Mouse (Mus musculus) hindbrain, embryonic 11.5 days (tissue): ENCODE results near the gene Vmn1r12. TPM values are rescaled to one million over a fixed set of nuclear protein-coding genes. Genes with fewer than 3 reads are reported as not detected.
"Not testable (repeated sequence)": the region's sequence is repeated elsewhere in the genome, so short reads cannot be mapped to it uniquely, and the experiment has no call there.

Experiments
- ATAC-seq: fragments of 200-750 bp; cut with Nextera tagmentation; 2 replicates; pipeline ENCODE4 v1.8.0; 2017; ENCODE audit warnings: mild to moderate bottlenecking, moderate TSS enrichment, moderate library complexity; ENCODE audit not compliant: low FRiP score
- DNase-seq: peaks from one replicate; pipeline ENCODE4 v3.0.0-alpha.2; 2015; ENCODE audit warnings: low spot score
- H3K27ac ChIP-seq: fragments of 300-500 bp; sonication (generic); 2 replicates; pipeline ENCODE4 v1.5.1; 2014; ENCODE audit warnings: mild to moderate bottlenecking, low read depth, low read length
- H3K27me3 ChIP-seq: fragments of 300-500 bp; sonication (generic); 2 replicates; pipeline ENCODE4 v1.6.1; 2014; ENCODE audit warnings: mild to moderate bottlenecking, low read length, moderate library complexity, mixed read lengths; ENCODE audit not compliant: control insufficient read depth, insufficient read depth
- H3K36me3 ChIP-seq: fragments of 300-500 bp; sonication (generic); 2 replicates; pipeline ENCODE4 v1.6.1; 2014; ENCODE audit warnings: mild to moderate bottlenecking, low read length, moderate library complexity, mixed read lengths; ENCODE audit not compliant: control insufficient read depth, insufficient read depth
- H3K4me1 ChIP-seq: fragments of 300-500 bp; sonication (generic); replicated peaks from 2 replicates; pipeline ENCODE4 v1.6.1; 2014; ENCODE audit warnings: low read length, mixed read lengths; ENCODE audit not compliant: control insufficient read depth, insufficient read depth
- H3K4me2 ChIP-seq: fragments of 300-500 bp; sonication (generic); replicated peaks from 2 replicates; pipeline ENCODE4 v1.6.1; 2014; ENCODE audit warnings: mild to moderate bottlenecking, low read depth, low read length
- H3K4me3 ChIP-seq: fragments of 300-500 bp; sonication (generic); 2 replicates; pipeline ENCODE4 v1.5.1; 2014; ENCODE audit warnings: low read depth, low read length
- H3K9ac ChIP-seq: fragments of 300-500 bp; sonication (generic); 2 replicates; pipeline ENCODE4 v1.6.1; 2014; ENCODE audit warnings: low read depth, low read length
- H3K9me3 ChIP-seq: fragments of 300-500 bp; sonication (generic); 2 replicates; pipeline ENCODE4 v1.6.1; 2016; ENCODE audit warnings: low read length; ENCODE audit not compliant: control insufficient read depth
- WGBS: fragments of 180-500 bp; shearing (Covaris S2); extraction: QIAGEN DNeasy Blood & Tissue Kit; methylation state at CpG from one replicate; pipeline ENCODE4 v1.1.7; 2014; 5-methylcytosine and 5-hydroxymethylcytosine counted together
- polyA plus RNA-seq: library from polyadenylated mRNA; unstranded; fragments of >200 nt; fragmentation: Nextera tagmentation; extraction: Ambion mirVana; gene quantifications from 2 replicates; pipeline ENCODE4 v1.2.1, GENCODE M21; 2014

Gene Vmn1r12
- not detected in 2 replicates for polyA plus RNA-seq

- Histone ChIP-seq H3K4me2 (no peak within 1 kb of the TSS), H3K4me1 (no peaks in the 10 kb centered on the region), H3K36me3 (no peaks in the 10 kb centered on the region), H3K9me3 (no peaks in the 10 kb centered on the region), H3K4me3 (no peak within 1 kb of the TSS), H3K27ac (no peak within 1 kb of the TSS), H3K27me3 (no peaks in the 10 kb centered on the region), H3K9ac (no peak within 1 kb of the TSS)
- WGBS, result 92% methylated on average over 2 of the region's 2 CpGs
- ATAC-seq (no peak), DNase-seq (no peak)
These were observed at the start of gene Vmn1r12 for GRCm38 (mm10) chr6:57156619-57157018. Gene Vmn1r12 (plus strand): TSS chr6:57156919.

GRCm38 (mm10) chr6:57109154-57109553 is 47.6 kb upstream of the Vmn1r12 start, which contains the start of gene Vmn1r10:
Gene Vmn1r10 (plus strand): TSS chr6:57109454.
- H3K9ac ChIP-seq, result no peak within 1 kb of the TSS

GRCm38 (mm10) chr6:57133155-57133554 is 23.6 kb upstream of the Vmn1r12 start, which contains the start of gene Vmn1r11:
Gene Vmn1r11 (plus strand): TSS chr6:57133455.
- Histone ChIP-seq H3K9ac (no peak within 1 kb of the TSS), H3K4me1 (no peaks in the 10 kb centered on the region), H3K4me3 (no peak within 1 kb of the TSS), H3K9me3 (no peaks in the 10 kb centered on the region), H3K36me3 (no peaks in the 10 kb centered on the region), H3K27ac (no peak within 1 kb of the TSS), H3K27me3 (no peaks in the 10 kb centered on the region), H3K4me2 (no peak within 1 kb of the TSS)
- 78% methylated on average over 1 of the region's 1 CpGs for WGBS
- no peak for DNase-seq
- ATAC-seq, result no peak

More at GRCm38 (mm10) chr6:57109154-57109553, 47.6 kb upstream of the Vmn1r12 start, which contains the start of gene Vmn1r10:
- no peak within 1 kb of the TSS for H3K4me3 ChIP-seq
- no peak within 1 kb of the TSS for H3K4me2 ChIP-seq
- H3K27ac ChIP-seq, result no peak within 1 kb of the TSS
- WGBS, result 84% methylated on average over 3 of the region's 3 CpGs
- no peaks in the 10 kb centered on the region for H3K36me3 ChIP-seq
- ATAC-seq, result no peak
- DNase-seq, result no peak
- H3K9me3 ChIP-seq, result no peaks in the 10 kb centered on the region
- H3K27me3 ChIP-seq, result no peaks in the 10 kb centered on the region
- H3K4me1 ChIP-seq, result no peaks in the 10 kb centered on the region

DNA sequence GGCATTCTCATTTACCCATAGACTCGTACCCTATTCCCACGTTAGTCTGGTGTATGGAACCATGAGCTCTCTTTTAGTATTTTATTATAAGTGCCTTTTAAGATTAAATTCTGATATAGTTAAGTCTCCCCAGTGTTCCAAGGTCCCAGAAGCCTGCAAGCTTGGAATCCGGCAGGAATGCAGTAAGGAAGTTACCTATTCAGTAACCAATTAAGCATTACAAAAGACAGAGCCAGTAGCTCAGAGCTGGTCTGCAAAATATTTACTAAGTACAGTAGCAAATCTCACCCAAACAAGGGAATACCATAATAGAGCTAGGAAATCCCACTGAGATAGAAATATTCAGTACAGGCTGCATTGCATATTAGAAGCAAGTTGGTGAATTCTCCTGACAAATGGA is 33.3 kb downstream of the Vmn1r12 start:
- WGBS, result 41% methylated on average over 3 of the region's 3 CpGs
- ATAC-seq, result not testable (repeated sequence)

GRCm38 (mm10) chr6:57202990-57203389 is 46.3 kb downstream of the Vmn1r12 start, which contains the start of gene Vmn1r13:
Gene Vmn1r13 (plus strand): TSS chr6:57203290.
- DNase-seq, H3K27me3 ChIP-seq, H3K27ac ChIP-seq, H3K36me3 ChIP-seq, H3K4me3 ChIP-seq, ATAC-seq, H3K4me1 ChIP-seq, H3K9me3 ChIP-seq, H3K4me2 ChIP-seq, H3K9ac ChIP-seq: not testable (repeated sequence)
- WGBS, result 96% methylated on average over 1 of the region's 1 CpGs

More for the DNA sequence above, 33.3 kb downstream of the Vmn1r12 start:
- not testable (repeated sequence) for H3K4me1 ChIP-seq, H3K36me3 ChIP-seq, H3K4me2 ChIP-seq, H3K9ac ChIP-seq, H3K4me3 ChIP-seq, DNase-seq, H3K27me3 ChIP-seq, H3K27ac ChIP-seq, H3K9me3 ChIP-seq

Other genes with a start within 250 kb of the Vmn1r12 start
- gene Nt5c3, start 233.0 kb upstream of the Vmn1r12 start, polyA plus RNA-seq, result 98.1 and 102 TPM in 2 replicates
- 0.15 and 0.38 TPM in 2 replicates for gene Vmn1r4, start 232.9 kb upstream of the Vmn1r12 start, polyA plus RNA-seq
- gene Vmn1r5, start 186.6 kb upstream of the Vmn1r12 start, polyA plus RNA-seq, result not detected in 2 replicates
- not detected in 2 replicates for gene Vmn1r6, start 159.7 kb upstream of the Vmn1r12 start, polyA plus RNA-seq
- gene Vmn1r7, start 131.6 kb upstream of the Vmn1r12 start, polyA plus RNA-seq, result not detected in 2 replicates
- not detected in 2 replicates for gene Vmn1r8, start 124.6 kb upstream of the Vmn1r12 start, polyA plus RNA-seq
- gene Vmn1r9, start 90.1 kb upstream of the Vmn1r12 start, polyA plus RNA-seq, result not detected in 2 replicates
- not detected in 2 replicates for gene Vmn1r10, start 47.5 kb upstream of the Vmn1r12 start, polyA plus RNA-seq
- gene Vmn1r11, start 23.5 kb upstream of the Vmn1r12 start, polyA plus RNA-seq, result not detected in 2 replicates
- gene Vmn1r13, start 46.4 kb downstream of the Vmn1r12 start, polyA plus RNA-seq, result not detected in 2 replicates
- gene Vmn1r14, start 74.8 kb downstream of the Vmn1r12 start, polyA plus RNA-seq, result not detected in 2 replicates
- not detected in 2 replicates for gene Vmn1r15, start 101.0 kb downstream of the Vmn1r12 start, polyA plus RNA-seq
- not detected in 2 replicates for gene Vmn1r16, start 172.6 kb downstream of the Vmn1r12 start, polyA plus RNA-seq
- gene Vmn1r17, start 206.8 kb downstream of the Vmn1r12 start, polyA plus RNA-seq, result not detected in 2 replicates
- not detected in 2 replicates for gene Vmn1r18, start 238.9 kb downstream of the Vmn1r12 start, polyA plus RNA-seq
- gene Vmn1r19, start 246.9 kb downstream of the Vmn1r12 start, polyA plus RNA-seq, result not detected in 2 replicates